In the genomic region with DNA sequence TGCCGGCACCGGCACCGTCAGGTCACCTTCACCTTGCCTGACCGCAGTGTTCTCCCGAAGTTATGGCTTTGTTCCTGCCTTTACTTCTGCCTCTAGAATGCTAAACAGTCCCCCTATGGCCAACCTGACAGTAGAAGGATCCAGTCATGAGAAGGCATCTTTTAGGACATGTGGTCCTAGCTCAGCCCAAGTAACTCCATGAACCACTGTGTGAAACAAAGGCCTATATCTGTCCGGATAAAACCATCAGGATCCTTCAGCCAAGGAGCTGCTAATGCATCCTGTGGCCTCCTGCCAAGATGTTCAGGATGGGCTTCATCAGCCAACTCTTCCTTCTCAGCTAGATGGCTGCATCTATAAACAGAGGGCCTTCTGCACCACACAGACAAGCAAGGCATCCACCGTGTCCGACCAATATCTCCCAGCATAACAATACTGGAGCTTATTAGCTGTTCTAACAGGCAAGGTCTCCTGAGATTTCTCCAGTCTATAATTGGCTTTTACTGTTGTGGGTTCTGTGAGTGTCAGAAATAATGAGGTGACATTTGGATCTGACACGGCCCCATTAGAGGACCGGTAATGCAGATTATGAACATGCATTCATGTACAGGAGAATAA, we compare ENCODE assay signal across 20 mouse cellular contexts. TPM values are rescaled to one million over a fixed set of nuclear protein-coding genes. Genes with fewer than 3 reads are reported as not detected.
DNase-seq lines count a peak whose midpoint lies in the region; ATAC-seq lines count a peak whose summit lies in the region.
"Had no signal": no experiment of that assay in that cellular context is flagged by ENCODE, and none has a peak within 500 bp of the region (broad histone marks: within the 10 kb centered on the region; RNA-seq: fewer than 3 reads in every experiment).

No protein-coding gene starts in this region.

- 89% methylated on average over 10 of the region's 10 CpGs for WGBS in forebrain, embryonic 11.5 days
- WGBS in forebrain, embryonic 15.5 days, result 73% methylated on average over 10 of the region's 10 CpGs
- WGBS in hindbrain, embryonic 13.5 days, result 65% methylated on average over 10 of the region's 10 CpGs

- no peak overlapping the region for H3K4me3 ChIP-seq in forebrain, embryonic 11.5 days (ENCODE audit: low read depth, low read length)
- H3K4me3 ChIP-seq in forebrain, embryonic 15.5 days, result no peak overlapping the region
- H3K4me3 ChIP-seq in hindbrain, embryonic 13.5 days, result no peak overlapping the region
- H3K4me3 ChIP-seq: embryonic facial prominence, embryonic 15.5 days; limb, embryonic 15.5 days had no signal

- H3K9me3 ChIP-seq in forebrain, embryonic 11.5 days (ENCODE audit: control insufficient read depth, low read length), result no peaks in the 10 kb centered on the region
- no peaks in the 10 kb centered on the region for H3K9me3 ChIP-seq in forebrain, embryonic 15.5 days
- no peaks in the 10 kb centered on the region for H3K9me3 ChIP-seq in hindbrain, embryonic 13.5 days
- H3K9me3 ChIP-seq: embryonic facial prominence, embryonic 15.5 days; limb, embryonic 15.5 days had no signal

- intact Hi-C loops in left cerebral cortex, postnatal 4 days (cut with DNase I), result no loop called here
- intact Hi-C loops in left cerebral cortex, postnatal 36 days (cut with DNase I), result no loop called here

- H3K9ac ChIP-seq in forebrain, embryonic 11.5 days (ENCODE audit: low read length), result no peak overlapping the region
- no peak overlapping the region for H3K9ac ChIP-seq in forebrain, embryonic 15.5 days (replicated peaks)
- H3K9ac ChIP-seq in hindbrain, embryonic 13.5 days, result no peak overlapping the region
- H3K9ac ChIP-seq: embryonic facial prominence, embryonic 15.5 days; limb, embryonic 15.5 days had no signal

- no peaks in the 10 kb centered on the region for H3K27me3 ChIP-seq in forebrain, embryonic 11.5 days (ENCODE audit: control insufficient read depth, insufficient read depth, low read length)
- H3K27me3 ChIP-seq in forebrain, embryonic 15.5 days, result no peaks in the 10 kb centered on the region
- no peaks in the 10 kb centered on the region for H3K27me3 ChIP-seq in hindbrain, embryonic 13.5 days
- H3K27me3 ChIP-seq: embryonic facial prominence, embryonic 15.5 days; limb, embryonic 15.5 days had no signal

- H3K4me2 ChIP-seq in forebrain, embryonic 11.5 days (ENCODE audit: low read depth, low read length, severe bottlenecking), result no peak overlapping the region
- no peak overlapping the region for H3K4me2 ChIP-seq in forebrain, embryonic 15.5 days (replicated peaks)
- no peak overlapping the region for H3K4me2 ChIP-seq in hindbrain, embryonic 13.5 days
- H3K4me2 ChIP-seq: embryonic facial prominence, embryonic 15.5 days; limb, embryonic 15.5 days had no signal

- H3K4me1 ChIP-seq in forebrain, embryonic 11.5 days (replicated peaks; ENCODE audit: control insufficient read depth, insufficient read depth, low read length), result no peaks in the 10 kb centered on the region
- H3K4me1 ChIP-seq in forebrain, embryonic 15.5 days, result no peaks in the 10 kb centered on the region
- H3K4me1 ChIP-seq in hindbrain, embryonic 13.5 days (replicated peaks), result peaks cover 19% of the 10 kb centered on the region
- H3K4me1 ChIP-seq: embryonic facial prominence, embryonic 15.5 days had no signal

- no peaks in the 10 kb centered on the region for H3K36me3 ChIP-seq in forebrain, embryonic 11.5 days (ENCODE audit: control insufficient read depth, insufficient read depth, low read length)
- H3K36me3 ChIP-seq in forebrain, embryonic 15.5 days, result no peaks in the 10 kb centered on the region
- no peaks in the 10 kb centered on the region for H3K36me3 ChIP-seq in hindbrain, embryonic 13.5 days
- H3K36me3 ChIP-seq: embryonic facial prominence, embryonic 15.5 days; limb, embryonic 15.5 days had no signal

- no peak for ATAC-seq in forebrain, embryonic 11.5 days (replicated peaks; ENCODE audit: low FRiP score)
- no peak for ATAC-seq in forebrain, embryonic 15.5 days (replicated peaks)
- ATAC-seq in hindbrain, embryonic 13.5 days (ENCODE audit: low FRiP score), result 0 out of 2 replicates have a peak, but pooled peaks have one; percentile 63
- ATAC-seq in erythroblast, adult 5-6 weeks (replicated peaks; ENCODE audit: low FRiP score, poor library complexity, severe bottlenecking), result no peak

- peak; percentile 42 for DNase-seq in forebrain, embryonic 11.5 days (ENCODE audit: low spot score)
- peak; percentile 52 for DNase-seq in left cerebral cortex, postnatal 4 days
- DNase-seq in left cerebral cortex, postnatal 36 days (ENCODE audit: low spot score in 2 of 2), result no peak
- DNase-seq in retina, embryonic 14.5 days (ENCODE audit: low spot score), result peak; percentile 60
- no peak for DNase-seq in gastrocnemius, adult 18-20 months (ENCODE audit: low spot score)
- DNase-seq: adrenal gland, postnatal 10 days; B cell, adult 2 months; cerebellum, postnatal 36 days; heart, adult 11 months; kidney, adult 11 months; lung, adult 18-20 months; right cerebral cortex, adult 18-20 months had no signal

- H3K27ac ChIP-seq in forebrain, embryonic 11.5 days (ENCODE audit: low read depth, low read length), result no peak overlapping the region
- H3K27ac ChIP-seq in forebrain, embryonic 15.5 days (replicated peaks), result no peak overlapping the region
- H3K27ac ChIP-seq in hindbrain, embryonic 13.5 days, result peak overlapping the region; percentile 76
- H3K27ac ChIP-seq: embryonic facial prominence, embryonic 15.5 days; limb, embryonic 15.5 days had no signal

RNA-seq across cellular contexts. Expression of a gene that starts 40.8 kb away (rescaled TPM):
- polyA plus RNA-seq in forebrain, embryonic 11.5 days (2014; fragmentation: Nextera tagmentation; extraction: Ambion mirVana), result 1.0 and 2.4 TPM in 2 replicates
- 2.4 and 2.5 TPM in 2 replicates for polyA plus RNA-seq in forebrain, embryonic 15.5 days (2015; fragmentation: Nextera tagmentation; extraction: Ambion mirVana)
- 1 to 10 TPM; 4.8 to 7.4 TPM for total RNA-seq in left cerebral cortex, postnatal 4 days (2021)
- total RNA-seq in left cerebral cortex, postnatal 36 days (2021), result 10 to 100 TPM in 1 of 2 experiments, 1 to 10 TPM in 1; 9.8 to 11.4 TPM
- 7.5 and 9.3 TPM in 2 replicates for polyA plus RNA-seq in hindbrain, embryonic 13.5 days (2015; fragmentation: Nextera tagmentation; extraction: Ambion mirVana)
- total RNA-seq in erythroblast, adult 5-6 weeks (2015; ENCODE audit: low replicate concordance), result not detected in 2 replicates
- not detected in 2 replicates for total RNA-seq in erythroblast, adult 5-6 weeks (2017; ENCODE audit: low replicate concordance)
- total RNA-seq in gastrocnemius, adult 18-20 months (2021), result not detected
- total RNA-seq: megakaryocyte, adult 5-6 weeks had no signal
- polyA plus RNA-seq: heart, postnatal 0 days; spleen, adult 2 months had no signal

Comparison
In these comparisons a context has a peak if more than half of its experiments do, and no peak if none do; other contexts are left out.
1. DNase-seq: peak in forebrain, embryonic 11.5 days (single experiment), left cerebral cortex, postnatal 4 days (single experiment) and retina, embryonic 14.5 days (single experiment); none in left cerebral cortex, postnatal 36 days (0 of 2) and gastrocnemius, adult 18-20 months (single experiment).
2. RNA of a gene that starts 40.8 kb away (total RNA-seq): 9.8 to 11.4 TPM in left cerebral cortex, postnatal 36 days and 4.8 to 7.4 TPM in left cerebral cortex, postnatal 4 days; not detected in erythroblast, adult 5-6 weeks and not detected in gastrocnemius, adult 18-20 months; every median in the first group is over 4 times any median in the second.